Mouse (Mus musculus) embryonic facial prominence, embryonic 14.5 days (tissue): Measurements from ENCODE around the gene Ctsa. TPM values are rescaled to one million over a fixed set of nuclear protein-coding genes. Genes with fewer than 3 reads are reported as not detected.
"Not testable (repeated sequence)": the region's sequence is repeated elsewhere in the genome, so short reads cannot be mapped to it uniquely, and the experiment has no call there.

Experiments
- ATAC-seq: fragments of 200-750 bp; cut with Nextera tagmentation; 2 replicates; pipeline ENCODE4 v1.8.0; 2017; ENCODE audit warnings: low read depth, moderate number of reproducible peaks, moderate TSS enrichment
- DNase-seq: peaks from one replicate; pipeline ENCODE4 v3.0.0-alpha.2; 2015; ENCODE audit warnings: low spot score
- H3K27ac ChIP-seq: fragments of 300-500 bp; sonication (generic); replicated peaks from 2 replicates; pipeline ENCODE4 v1.5.1; 2014; ENCODE audit warnings: low read depth, mild to moderate bottlenecking, low read length, moderate library complexity
- H3K27me3 ChIP-seq: fragments of 300-500 bp; sonication (generic); replicated peaks from 2 replicates; pipeline ENCODE4 v1.6.1; 2014; ENCODE audit warnings: low read length; ENCODE audit not compliant: control insufficient read depth, insufficient read depth
- H3K36me3 ChIP-seq: fragments of 300-500 bp; sonication (generic); 2 replicates; pipeline ENCODE4 v1.6.1; 2014; ENCODE audit warnings: low read length, mixed read lengths; ENCODE audit not compliant: control insufficient read depth, insufficient read depth
- H3K4me1 ChIP-seq: fragments of 300-500 bp; sonication (generic); 2 replicates; pipeline ENCODE4 v1.6.1; 2014; ENCODE audit warnings: antibody characterized with exemption, low read length; ENCODE audit not compliant: control insufficient read depth, insufficient read depth
- H3K4me2 ChIP-seq: fragments of 300-500 bp; sonication (generic); 2 replicates; pipeline ENCODE4 v1.6.1; 2014; ENCODE audit warnings: low read depth, mild to moderate bottlenecking, low read length, moderate library complexity, mixed read lengths
- H3K4me3 ChIP-seq: fragments of 300-500 bp; sonication (generic); 2 replicates; pipeline ENCODE4 v1.5.1; 2014; ENCODE audit warnings: low read depth, mild to moderate bottlenecking, low read length
- H3K9ac ChIP-seq: fragments of 300-500 bp; sonication (generic); 2 replicates; pipeline ENCODE4 v1.6.1; 2014; ENCODE audit warnings: low read depth, mild to moderate bottlenecking, low read length, moderate library complexity, mixed read lengths
- H3K9me3 ChIP-seq: fragments of 300-500 bp; sonication (generic); 2 replicates; pipeline ENCODE4 v1.6.1; 2016; ENCODE audit warnings: low read length; ENCODE audit not compliant: control insufficient read depth
- WGBS: fragments of 180-500 bp; shearing (Covaris S2); extraction: QIAGEN DNeasy Blood & Tissue Kit; methylation state at CpG from one replicate; pipeline ENCODE4 v1.1.7; 2014; 5-methylcytosine and 5-hydroxymethylcytosine counted together
- polyA plus RNA-seq: library from polyadenylated mRNA; unstranded; fragments of >200 nt; fragmentation: Nextera tagmentation; extraction: Ambion mirVana; gene quantifications from 2 replicates; pipeline ENCODE4 v1.2.1, GENCODE M21; 2014

Gene Ctsa
- polyA plus RNA-seq, 1 experiment from 2014 or later = 140 TPM

DNA sequence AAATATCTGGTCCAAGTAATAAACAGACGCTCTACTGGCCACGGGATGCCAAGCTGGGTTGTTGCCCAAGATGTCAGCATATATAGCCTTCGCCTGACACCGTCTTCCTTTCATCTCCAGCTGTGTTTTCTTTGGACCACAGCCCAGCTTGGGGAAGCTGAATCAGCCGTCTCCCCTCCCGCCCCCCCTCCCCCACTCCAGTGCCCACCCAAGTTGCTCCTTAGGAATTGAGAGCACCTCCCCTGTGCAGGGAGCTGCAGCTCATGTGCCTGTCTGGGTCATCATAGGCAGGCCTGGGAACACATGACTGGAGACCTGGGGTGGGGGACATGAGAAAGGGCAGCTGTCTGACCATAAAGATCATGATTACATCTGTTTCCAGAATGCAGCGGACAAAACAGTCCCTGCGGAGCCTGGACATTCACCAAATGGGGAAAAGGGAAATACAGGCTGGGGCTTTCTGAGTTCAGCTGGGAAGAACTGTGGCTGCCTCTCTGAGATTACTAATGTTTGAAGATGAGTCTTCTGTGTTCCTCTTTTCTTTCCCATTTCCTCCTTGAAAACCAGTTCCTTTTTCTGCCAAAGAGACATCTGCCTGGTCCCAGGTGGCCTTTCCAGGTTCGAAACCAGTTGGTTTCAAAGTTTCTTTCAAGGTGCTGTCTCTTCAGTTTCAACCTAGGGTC lies 29.6 kb downstream of the Ctsa start:
- no peak overlapping the region for H3K4me2 ChIP-seq
- no peaks in the 10 kb centered on the region for H3K9me3 ChIP-seq
- H3K9ac ChIP-seq = no peak overlapping the region
- ATAC-seq (peak; percentile 67), DNase-seq (peak; percentile 87)
- no peaks in the 10 kb centered on the region for H3K36me3 ChIP-seq
- 33% methylated on average over 8 of the region's 9 CpGs for WGBS
- H3K27me3 ChIP-seq = peaks cover 4% of the 10 kb centered on the region; the same call in 1 of the 2 replicates
- H3K4me3 ChIP-seq = no peak overlapping the region
- H3K4me1 ChIP-seq = peaks cover 12% of the 10 kb centered on the region
- peak overlapping the region; percentile 33; the same call in 1 of the 2 replicates for H3K27ac ChIP-seq

DNA sequence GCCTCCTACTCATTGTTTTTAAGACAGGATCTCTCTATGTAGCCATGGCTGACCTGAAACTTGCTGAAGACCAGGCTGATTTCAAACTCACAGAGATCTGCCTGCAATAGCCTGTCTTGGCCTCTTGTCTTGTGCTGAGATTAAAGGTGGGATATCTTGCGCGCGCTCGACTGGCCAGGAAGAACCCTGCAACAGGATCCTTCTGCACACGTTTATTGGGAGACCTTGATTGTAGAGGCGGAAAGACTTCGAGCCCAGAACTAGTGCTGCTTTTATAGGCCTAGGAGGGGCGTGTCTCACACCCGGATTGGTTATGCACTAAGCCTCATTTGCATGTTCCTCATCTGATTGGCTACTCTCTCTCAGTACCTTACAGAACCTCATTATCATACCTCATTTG lies 30.7 kb downstream of the Ctsa start:
- peaks cover 12% of the 10 kb centered on the region for H3K4me1 ChIP-seq
- not testable (repeated sequence) for H3K27me3 ChIP-seq, H3K9ac ChIP-seq, DNase-seq, H3K9me3 ChIP-seq, H3K27ac ChIP-seq, H3K36me3 ChIP-seq, H3K4me2 ChIP-seq, H3K4me3 ChIP-seq, ATAC-seq
- WGBS = 91% methylated on average over 7 of the region's 9 CpGs

DNA sequence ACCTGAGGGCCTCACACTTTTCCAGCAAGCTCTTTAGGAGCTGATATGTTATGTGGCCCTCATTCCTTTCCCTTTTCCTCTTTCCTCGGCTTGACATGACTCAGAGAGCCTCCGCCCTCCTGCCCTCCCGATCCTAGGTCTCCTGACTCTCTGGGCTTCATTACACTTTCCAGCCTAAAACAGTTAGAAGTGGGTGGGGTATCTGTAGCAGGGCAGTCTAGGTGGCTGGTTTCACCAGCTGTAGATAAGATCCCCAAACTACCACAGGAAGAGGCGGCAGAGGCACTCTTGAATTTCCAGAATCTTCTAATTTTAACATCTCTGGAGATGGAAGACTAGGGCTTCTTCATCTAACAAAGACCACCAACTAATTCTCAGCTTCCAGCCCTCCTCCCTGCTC lies 31.9 kb downstream of the Ctsa start:
- Histone ChIP-seq H3K4me1 (peaks cover 9% of the 10 kb centered on the region), H3K27ac (no peak overlapping the region), H3K9me3 (peaks cover 5% of the 10 kb centered on the region; the same call in 1 of the 2 replicates), H3K36me3 (no peaks in the 10 kb centered on the region), H3K4me2 (no peak overlapping the region), H3K4me3 (no peak overlapping the region), H3K9ac (no peak overlapping the region), H3K27me3 (no peaks in the 10 kb centered on the region)
- DNase-seq = no peak
- no peak for ATAC-seq
- WGBS = 74% methylated on average over 4 of the region's 4 CpGs

DNA sequence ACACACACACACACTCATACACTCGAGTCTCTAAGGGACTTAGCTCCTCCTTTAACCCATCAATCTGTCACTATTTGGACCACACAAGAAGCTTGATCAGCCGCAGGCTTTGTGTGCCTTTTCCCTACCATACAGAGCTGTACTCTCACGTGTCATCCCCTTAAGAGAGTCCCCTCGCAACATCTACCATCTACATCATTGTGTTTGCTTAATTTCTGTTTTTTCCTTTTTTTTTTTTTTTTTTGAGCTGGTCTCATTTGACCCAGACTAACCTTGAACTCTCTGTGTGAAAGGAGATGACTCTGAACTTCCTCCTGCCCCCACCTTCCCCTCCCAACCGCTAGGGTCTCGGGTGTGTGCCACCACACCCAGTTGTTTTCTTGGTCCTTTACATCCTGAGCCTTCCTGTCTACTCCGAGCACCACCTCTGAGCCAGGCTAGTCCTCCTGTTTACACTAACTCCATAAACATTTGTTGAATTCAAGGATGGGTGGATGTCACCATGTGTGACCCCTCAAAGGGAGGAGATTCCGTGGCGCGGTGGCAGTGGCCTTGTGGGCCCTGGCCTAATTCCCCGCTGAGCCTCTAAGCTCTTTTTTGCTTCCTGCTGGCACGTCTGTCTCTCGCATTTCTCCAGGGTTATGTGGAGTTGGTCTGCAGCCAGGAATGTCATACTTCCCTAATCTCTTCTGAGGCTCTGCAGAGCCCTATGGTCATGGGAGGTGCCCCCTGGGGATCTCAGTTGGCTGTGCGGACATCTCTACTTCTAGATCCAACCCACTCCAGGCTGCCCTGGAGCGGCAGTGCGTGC lies 34.3 kb downstream of the Ctsa start:
- Histone ChIP-seq H3K4me2 (no peak overlapping the region), H3K36me3 (no peaks in the 10 kb centered on the region), H3K9me3 (peaks cover 5% of the 10 kb centered on the region; the same call in 1 of the 2 replicates), H3K27ac (peak overlapping the region; percentile 58), H3K9ac (no peak overlapping the region), H3K27me3 (no peaks in the 10 kb centered on the region), H3K4me1 (peaks cover 7% of the 10 kb centered on the region), H3K4me3 (no peak overlapping the region)
- WGBS = 40% methylated on average over 16 of the region's 16 CpGs
- DNase-seq (peak; percentile 82), ATAC-seq (no peak)

DNA sequence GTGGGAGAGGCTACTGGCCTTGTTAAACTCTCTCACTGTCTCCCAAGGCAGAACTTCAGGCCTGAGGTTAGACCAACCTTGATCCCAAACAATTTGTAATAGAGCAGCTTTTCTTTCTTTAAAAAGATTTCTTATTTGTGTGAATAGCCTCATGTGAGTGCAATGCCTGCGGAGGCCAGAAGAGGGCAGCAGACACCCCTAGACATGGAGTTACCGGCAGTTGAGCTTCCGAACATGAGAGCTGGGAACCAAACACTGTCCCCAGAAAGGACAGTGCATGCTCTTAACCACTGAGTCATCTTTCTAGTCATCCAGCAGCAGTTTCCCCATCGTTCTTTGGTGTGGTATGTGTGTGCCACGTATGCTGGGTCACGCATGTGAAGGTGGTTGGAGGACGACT lies 34.9 kb downstream of the Ctsa start:
- ATAC-seq = no peak
- H3K4me3 ChIP-seq = no peak overlapping the region
- H3K27ac ChIP-seq = 0 out of 2 replicates have a peak overlapping the region, but pooled peaks have one; percentile 58
- H3K36me3 ChIP-seq = no peaks in the 10 kb centered on the region
- no peaks in the 10 kb centered on the region for H3K27me3 ChIP-seq
- peaks cover under 1% of the 10 kb centered on the region; the same call in 1 of the 2 replicates for H3K4me1 ChIP-seq
- H3K4me2 ChIP-seq = no peak overlapping the region
- no peak overlapping the region for H3K9ac ChIP-seq
- peaks cover 5% of the 10 kb centered on the region; the same call in 1 of the 2 replicates for H3K9me3 ChIP-seq
- WGBS = 93% methylated on average over 7 of the region's 7 CpGs
- DNase-seq = no peak

DNA sequence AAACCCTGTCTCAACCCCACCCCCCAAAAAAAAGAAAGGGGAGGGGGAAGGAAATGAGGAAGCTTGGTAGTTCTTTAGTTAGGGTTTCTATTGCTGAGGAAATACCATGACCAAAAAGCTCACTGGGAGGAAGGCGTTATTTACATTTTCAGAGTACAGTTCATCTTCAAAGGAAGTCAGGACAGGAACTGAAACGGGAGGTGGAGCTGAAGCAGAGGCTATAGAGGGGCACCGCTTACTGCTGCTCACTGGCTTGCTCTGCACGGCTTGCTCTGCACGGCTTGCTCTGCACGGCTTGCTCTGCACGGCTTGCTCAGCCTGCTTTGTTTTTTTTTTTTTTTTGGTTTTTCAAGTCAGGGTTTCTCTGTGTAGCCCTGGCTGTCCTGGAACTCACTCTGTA lies 35.8 kb downstream of the Ctsa start:
- H3K9me3 ChIP-seq = peaks cover 5% of the 10 kb centered on the region; the same call in 1 of the 2 replicates
- H3K4me3 ChIP-seq = no peak overlapping the region
- no peak overlapping the region for H3K9ac ChIP-seq
- H3K27me3 ChIP-seq = no peaks in the 10 kb centered on the region
- H3K27ac ChIP-seq = no peak overlapping the region
- DNase-seq = no peak
- 80% methylated on average over 7 of the region's 7 CpGs for WGBS
- ATAC-seq = no peak
- no peaks in the 10 kb centered on the region for H3K4me1 ChIP-seq
- no peak overlapping the region for H3K4me2 ChIP-seq
- H3K36me3 ChIP-seq = no peaks in the 10 kb centered on the region

DNA sequence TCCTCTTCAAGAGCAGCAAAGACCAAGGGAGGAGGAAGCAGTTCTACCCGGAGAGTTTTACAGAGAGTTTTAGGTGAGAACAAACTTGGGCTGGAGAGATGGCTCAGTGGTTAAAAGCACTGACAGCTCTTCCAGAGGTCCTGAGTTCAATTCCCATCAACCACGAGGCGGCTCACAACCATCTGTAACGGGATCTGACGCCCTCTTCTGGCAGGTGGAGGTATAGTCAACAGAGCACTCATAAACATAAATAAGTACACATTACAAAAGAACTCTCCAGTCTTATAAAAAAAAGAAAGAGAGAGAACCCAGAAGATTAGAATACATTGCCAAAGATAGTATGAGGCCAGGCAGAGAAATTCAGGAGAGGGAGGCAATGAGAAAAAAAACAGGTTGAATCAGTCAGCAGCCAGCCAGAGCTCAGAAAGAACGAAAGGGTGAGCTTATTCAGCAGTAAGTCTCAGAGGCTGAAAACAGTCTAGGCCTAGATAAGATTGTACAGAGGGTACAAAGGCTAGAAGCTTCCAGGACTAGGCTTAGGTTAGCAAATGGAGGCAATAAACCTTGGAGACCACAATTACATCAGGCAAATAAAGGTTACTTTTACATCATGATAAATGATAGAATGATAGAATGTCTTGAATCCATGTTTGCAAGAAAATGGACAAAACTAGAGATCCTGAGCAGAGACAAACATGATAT lies 39.1 kb downstream of the Ctsa start:
- no peak overlapping the region for H3K27ac ChIP-seq
- ATAC-seq (no peak), DNase-seq (no peak)
- H3K4me2 ChIP-seq = no peak overlapping the region
- H3K9me3 ChIP-seq = peaks cover 5% of the 10 kb centered on the region; the same call in 1 of the 2 replicates
- peaks cover 5% of the 10 kb centered on the region; the same call in 1 of the 2 replicates for H3K4me1 ChIP-seq
- H3K27me3 ChIP-seq = no peaks in the 10 kb centered on the region
- H3K4me3 ChIP-seq = no peak overlapping the region
- WGBS = 62% methylated on average over 6 of the region's 6 CpGs
- no peak overlapping the region for H3K9ac ChIP-seq
- no peaks in the 10 kb centered on the region for H3K36me3 ChIP-seq

DNA sequence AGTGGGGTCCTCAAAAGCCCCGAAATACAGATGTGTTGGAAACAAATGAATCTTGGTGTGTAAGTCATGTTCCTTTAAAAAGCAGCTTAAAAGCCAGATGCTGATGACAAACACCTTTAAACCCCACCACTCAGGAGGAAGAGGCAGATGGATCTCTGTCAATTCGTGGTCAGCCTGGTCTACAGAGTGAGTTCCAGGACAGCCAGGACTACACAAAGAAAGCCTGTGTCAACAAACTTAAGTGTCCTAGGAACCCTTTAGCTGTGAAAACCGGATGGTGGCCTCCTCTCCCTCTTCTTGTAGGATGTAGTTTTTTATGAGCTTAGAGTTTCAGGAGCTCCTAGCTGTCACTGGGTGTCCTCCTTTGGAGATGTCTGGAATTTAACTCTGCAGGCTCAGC lies 40.9 kb downstream of the Ctsa start:
- H3K9ac ChIP-seq = 0 out of 2 replicates have a peak overlapping the region, but pooled peaks have one; percentile 19
- ATAC-seq = no peak
- WGBS = 54% methylated on average over 3 of the region's 3 CpGs

More for the DNA sequence above, 40.9 kb downstream of the Ctsa start:
- Histone ChIP-seq H3K27ac (peak overlapping the region; percentile 68), H3K9me3 (no peaks in the 10 kb centered on the region), H3K36me3 (0 out of 2 replicates have a peak, but pooled peaks cover 4% of the 10 kb centered on the region), H3K27me3 (no peaks in the 10 kb centered on the region), H3K4me1 (peaks cover 11% of the 10 kb centered on the region; the same call in 1 of the 2 replicates), H3K4me2 (no peak overlapping the region), H3K4me3 (no peak overlapping the region)
- DNase-seq = no peak
